Mouse (Mus musculus) kidney, postnatal 0 days (tissue): ENCODE results near the gene Phgr1. TPM values are rescaled to one million over a fixed set of nuclear protein-coding genes. Genes with fewer than 3 reads are reported as not detected.

Experiments
- ATAC-seq: fragments of 200-750 bp; cut with Nextera tagmentation; replicated peaks from 2 replicates; pipeline ENCODE4 v1.8.0; 2017; ENCODE audit warnings: low read depth, moderate number of reproducible peaks, moderate TSS enrichment, moderate library complexity; ENCODE audit not compliant: low FRiP score
- DNase-seq: peaks from one replicate; pipeline ENCODE4 v3.0.0-alpha.2; 2016; ENCODE audit warnings: low spot score
- H3K27ac ChIP-seq: fragments of 300-500 bp; sonication (generic); 2 replicates; pipeline ENCODE4 v1.5.1; 2014; ENCODE audit warnings: mild to moderate bottlenecking
- H3K27me3 ChIP-seq: fragments of 300-500 bp; sonication (generic); 2 replicates; pipeline ENCODE4 v1.6.1; 2014; ENCODE audit warnings: low read length, mixed read lengths; ENCODE audit not compliant: insufficient read depth
- H3K36me3 ChIP-seq: fragments of 300-500 bp; sonication (generic); 2 replicates; pipeline ENCODE4 v1.6.1; 2014; ENCODE audit warnings: low read length, mixed read lengths; ENCODE audit not compliant: insufficient read depth
- H3K4me1 ChIP-seq: fragments of 300-500 bp; sonication (generic); replicated peaks from 2 replicates; pipeline ENCODE4 v1.6.1; 2014; ENCODE audit warnings: antibody characterized with exemption, low read length, mixed read lengths; ENCODE audit not compliant: insufficient read depth
- H3K4me2 ChIP-seq: fragments of 300-500 bp; sonication (generic); 2 replicates; pipeline ENCODE4 v1.6.1; 2014; ENCODE audit warnings: mild to moderate bottlenecking, low read length, moderate library complexity, mixed read lengths
- H3K4me3 ChIP-seq: fragments of 300-500 bp; sonication (generic); replicated peaks from 2 replicates; pipeline ENCODE4 v1.5.1; 2014; ENCODE audit warnings: low read depth, low read length
- H3K9ac ChIP-seq: fragments of 300-500 bp; sonication (generic); 2 replicates; pipeline ENCODE4 v1.6.1; 2014; ENCODE audit warnings: low read depth, low read length
- H3K9me3 ChIP-seq: fragments of 300-500 bp; sonication (generic); replicated peaks from 2 replicates; pipeline ENCODE4 v1.6.1; 2016; ENCODE audit warnings: low read length, inconsistent platforms, mixed read lengths
- CTCF ChIP-seq: IDR thresholded peaks from 2 replicates; pipeline ENCODE4 v1.5.1; 2016; ENCODE audit warnings: antibody characterized with exemption, low read depth, mild to moderate bottlenecking, moderate library complexity
- WGBS: fragments of 180-500 bp; shearing (Covaris S2); extraction: QIAGEN DNeasy Blood & Tissue Kit; methylation state at CpG from one replicate; pipeline ENCODE4 v1.1.7; 2014; 5-methylcytosine and 5-hydroxymethylcytosine counted together
- polyA plus RNA-seq: library from polyadenylated mRNA; unstranded; fragments of >200 nt; fragmentation: Nextera tagmentation; extraction: Ambion mirVana; gene quantifications from 2 replicates; pipeline ENCODE4 v1.2.1, GENCODE M21; 2015

Phgr1 gene
- polyA plus RNA-seq, 1 experiment from 2014 or later, result not detected

DNA sequence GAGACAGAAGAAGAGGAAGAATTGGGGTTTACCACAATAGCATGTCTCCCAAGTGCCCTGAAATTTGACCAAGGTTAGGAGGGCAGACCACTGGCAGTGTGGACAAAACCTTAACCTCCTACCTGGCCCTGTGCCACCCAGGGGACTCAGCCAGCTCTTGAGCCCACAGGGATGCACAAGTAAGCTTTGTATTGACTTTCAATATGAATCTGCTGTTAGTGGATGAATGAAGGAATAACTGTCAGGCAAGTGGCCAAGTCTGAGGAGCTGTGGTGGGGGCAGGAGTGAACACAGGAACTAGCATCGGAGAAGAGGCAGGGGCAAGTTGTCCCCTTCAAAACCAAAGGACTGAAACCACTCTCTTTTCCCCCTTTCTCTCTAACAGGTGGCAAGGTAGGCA is 2.8 kb downstream of the Phgr1 start:
- no peak for DNase-seq
- no peaks in the 10 kb centered on the region for H3K27me3 ChIP-seq
- H3K4me3 ChIP-seq, result no peak overlapping the region
- no peak overlapping the region for H3K27ac ChIP-seq
- 60% methylated on average over 1 of the region's 1 CpGs for WGBS
- H3K36me3 ChIP-seq, result no peaks in the 10 kb centered on the region
- no peak overlapping the region for H3K9ac ChIP-seq
- 0 out of 2 replicates have a peak, but pooled peaks cover 3% of the 10 kb centered on the region for H3K4me1 ChIP-seq
- H3K9me3 ChIP-seq, result no peaks in the 10 kb centered on the region
- ATAC-seq, result no peak
- no peak for TF ChIP-seq CTCF
- no peak overlapping the region for H3K4me2 ChIP-seq

DNA sequence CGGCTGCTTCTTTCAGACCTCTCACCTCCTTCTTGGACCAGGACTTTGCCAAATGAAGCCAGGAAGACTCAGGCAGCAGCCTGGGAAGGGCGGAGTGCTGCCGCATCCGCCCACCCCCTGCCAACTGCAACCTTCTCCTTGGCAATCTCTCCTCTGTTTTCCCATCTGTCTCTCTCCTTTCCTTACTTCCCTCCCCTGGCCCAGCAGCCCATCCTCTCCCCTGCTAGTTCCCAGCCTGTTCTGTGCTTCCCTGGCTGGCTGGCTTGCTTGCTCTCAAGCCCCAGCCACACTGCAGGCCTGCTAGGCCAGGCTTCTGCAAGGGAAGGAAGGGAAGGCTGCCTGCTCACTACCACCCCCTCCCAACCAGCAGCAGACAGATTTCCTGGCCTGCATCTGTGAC is 3.3 kb downstream of the Phgr1 start:
- DNase-seq (no peak), ATAC-seq (no peak)
- Histone ChIP-seq H3K27me3 (no peaks in the 10 kb centered on the region), H3K4me3 (no peak overlapping the region), H3K4me2 (no peak overlapping the region), H3K9ac (no peak overlapping the region), H3K27ac (no peak overlapping the region), H3K36me3 (no peaks in the 10 kb centered on the region), H3K4me1 (0 out of 2 replicates have a peak, but pooled peaks cover 3% of the 10 kb centered on the region), H3K9me3 (no peaks in the 10 kb centered on the region)
- TF ChIP-seq CTCF, result no peak
- 64% methylated on average over 3 of the region's 4 CpGs for WGBS

DNA sequence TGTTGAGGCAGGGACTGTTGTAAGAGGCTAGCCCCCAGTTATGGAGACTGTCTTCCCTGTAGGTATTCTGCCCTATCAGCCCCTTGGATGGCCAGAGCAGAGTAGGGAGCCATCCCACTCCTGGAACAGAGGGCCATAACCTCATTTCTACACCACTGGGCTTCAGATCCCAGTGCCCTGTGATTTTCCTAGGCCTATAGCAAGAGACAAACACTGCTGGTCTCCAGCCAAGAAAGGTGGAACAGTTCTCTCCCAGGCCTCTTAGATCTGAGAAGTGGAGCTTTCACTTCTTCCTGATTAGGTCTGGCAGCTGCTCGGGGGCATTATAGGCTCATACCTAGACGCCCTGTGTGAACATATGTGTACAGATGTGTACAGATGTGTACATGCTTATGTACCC is 3.7 kb downstream of the Phgr1 start:
- Histone ChIP-seq H3K27ac (no peak overlapping the region), H3K36me3 (no peaks in the 10 kb centered on the region), H3K9ac (no peak overlapping the region), H3K4me1 (0 out of 2 replicates have a peak, but pooled peaks cover 3% of the 10 kb centered on the region), H3K4me2 (no peak overlapping the region), H3K9me3 (no peaks in the 10 kb centered on the region), H3K27me3 (no peaks in the 10 kb centered on the region), H3K4me3 (no peak overlapping the region)
- TF ChIP-seq CTCF, result no peak
- ATAC-seq, result no peak
- no peak for DNase-seq
- 66% methylated on average over 2 of the region's 2 CpGs for WGBS

DNA sequence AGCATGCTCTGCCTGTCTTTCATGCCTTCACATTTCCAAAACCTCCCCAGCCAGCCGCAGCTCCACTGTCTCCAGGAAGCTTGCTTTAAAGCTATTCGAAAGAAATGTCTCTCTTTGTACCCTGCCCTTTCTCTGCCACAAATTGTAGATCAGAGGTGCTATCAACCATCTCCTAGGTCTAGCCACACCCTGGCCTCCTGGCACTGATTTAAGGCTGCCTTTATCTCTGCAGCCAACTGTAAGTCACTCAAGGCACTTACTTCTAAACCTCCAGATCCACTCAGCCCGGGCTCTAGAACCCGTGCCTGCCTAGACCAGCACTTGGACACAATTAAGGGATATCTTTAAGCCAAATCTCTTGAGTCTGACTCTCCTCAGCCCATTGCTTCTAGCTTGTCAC is 5.8 kb downstream of the Phgr1 start:
- ATAC-seq, result no peak
- no peak overlapping the region for H3K4me3 ChIP-seq
- H3K9ac ChIP-seq, result no peak overlapping the region
- H3K36me3 ChIP-seq, result no peaks in the 10 kb centered on the region
- no peaks in the 10 kb centered on the region for H3K27me3 ChIP-seq
- H3K9me3 ChIP-seq, result no peaks in the 10 kb centered on the region
- no peak for TF ChIP-seq CTCF
- H3K27ac ChIP-seq, result no peak overlapping the region
- DNase-seq, result no peak
- 0 out of 2 replicates have a peak, but pooled peaks cover 3% of the 10 kb centered on the region for H3K4me1 ChIP-seq
- WGBS, result 73% methylated on average over 4 of the region's 4 CpGs
- H3K4me2 ChIP-seq, result no peak overlapping the region

DNA sequence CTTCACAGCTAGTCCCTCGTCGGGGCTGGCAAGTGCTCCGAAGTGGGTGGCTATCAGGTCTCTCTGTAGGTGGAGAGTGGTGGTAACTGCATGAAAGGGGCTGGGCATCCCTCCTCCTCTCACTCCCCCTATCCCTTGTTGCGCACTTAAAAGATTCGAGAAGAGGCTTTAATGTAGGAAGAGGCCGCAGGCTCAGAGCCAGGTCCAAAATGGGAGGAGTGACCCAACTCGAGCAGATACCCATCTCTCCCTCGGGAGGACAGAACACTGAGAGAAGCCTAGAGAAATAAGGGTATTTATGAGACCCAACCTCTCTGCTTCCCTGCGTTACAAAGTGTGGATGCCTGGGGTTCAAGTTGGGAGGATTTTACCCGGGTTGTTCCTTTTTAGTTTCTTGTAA is 6.5 kb downstream of the Phgr1 start:
- Histone ChIP-seq H3K4me3 (peak overlapping the region; percentile 18; the same call in 1 of the 2 replicates), H3K27ac (no peak overlapping the region), H3K4me1 (0 out of 2 replicates have a peak, but pooled peaks cover 3% of the 10 kb centered on the region), H3K4me2 (peak overlapping the region; percentile 64), H3K27me3 (no peaks in the 10 kb centered on the region), H3K9me3 (no peaks in the 10 kb centered on the region), H3K36me3 (no peaks in the 10 kb centered on the region), H3K9ac (no peak overlapping the region)
- ATAC-seq, result no peak
- 12% methylated on average over 10 of the region's 10 CpGs for WGBS
- no peak for DNase-seq
- no peak for TF ChIP-seq CTCF

DNA sequence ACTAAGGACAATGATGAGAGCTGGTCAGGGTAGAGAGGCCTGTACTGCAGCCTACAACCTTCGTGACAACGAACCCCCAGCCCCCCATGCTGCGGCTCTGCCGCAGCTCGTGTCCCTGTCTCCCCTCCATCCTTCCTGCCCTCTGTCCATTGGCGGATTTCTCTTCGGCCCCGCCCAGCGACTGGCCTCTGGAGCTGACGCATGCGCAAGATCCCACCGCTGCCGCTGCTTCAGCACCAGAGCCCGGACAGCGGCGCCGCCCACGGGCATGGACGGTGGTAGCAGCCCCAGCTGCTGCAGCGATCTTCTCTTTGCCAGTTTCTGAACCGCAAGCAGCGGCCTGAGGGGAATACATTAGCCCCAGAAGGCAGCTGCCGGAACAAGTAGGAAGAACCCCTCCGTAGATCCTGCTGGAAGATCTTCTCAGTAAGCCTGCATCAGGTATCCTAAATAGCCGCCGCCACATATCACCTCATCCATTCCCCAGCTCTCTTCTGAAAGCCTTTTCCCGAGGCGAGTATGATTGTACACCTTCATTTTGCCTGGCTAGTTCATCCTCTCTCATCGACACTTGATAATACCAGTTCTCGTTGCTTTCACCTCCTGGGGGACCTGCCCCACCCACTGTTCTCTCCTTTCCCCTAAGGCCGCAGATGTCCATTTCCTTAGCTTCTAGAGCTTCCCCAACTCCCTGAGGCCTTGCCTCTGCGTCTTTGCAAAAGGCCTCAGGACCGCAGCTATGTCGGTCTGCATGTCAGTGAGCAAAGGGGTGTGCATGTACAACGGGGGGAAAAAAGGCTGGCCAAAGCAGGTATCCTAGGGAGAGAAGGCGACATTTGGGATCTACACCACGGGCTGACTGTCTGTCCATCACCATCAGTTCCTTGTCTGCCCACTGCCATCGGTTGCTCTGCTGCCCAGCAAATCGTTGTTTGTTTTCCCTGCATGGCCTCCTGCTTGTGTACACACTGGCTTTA is 7.2 kb downstream of the Phgr1 start, which contains the start of gene Disp2:
Disp2 (plus strand) TSS at position 216 of the 977 bp plus-strand sequence.
- H3K36me3 ChIP-seq, result no peaks in the 10 kb centered on the region
- H3K27me3 ChIP-seq, result no peaks in the 10 kb centered on the region
- H3K4me3 ChIP-seq, result peak within 1 kb of the TSS; percentile 18; the same call in 1 of the 2 replicates
- H3K27ac ChIP-seq, result no peak within 1 kb of the TSS
- 0 out of 2 replicates have a peak, but pooled peaks cover 3% of the 10 kb centered on the region for H3K4me1 ChIP-seq
- ATAC-seq (peak; percentile 81), DNase-seq (peak; percentile 96)
- WGBS, result 15% methylated on average over 39 of the region's 39 CpGs
- H3K4me2 ChIP-seq, result peak within 1 kb of the TSS; percentile 64
- H3K9ac ChIP-seq, result no peak within 1 kb of the TSS
- H3K9me3 ChIP-seq, result no peaks in the 10 kb centered on the region
- TF ChIP-seq CTCF, result peak; percentile 47; the same call in 1 of the 2 replicates
